Mouse (Mus musculus) cerebellum, adult 2 months (tissue): ENCODE measurements at regions not wholly inside any gene's neighbourhood (a gene's known extent, or its start where the extent isn't known, plus 50 kb on each side); places are given as distances from the start of the nearest gene placed in this dataset.

Experiments used
- CTCF ChIP-seq: fragments of 200-500 bp; IDR thresholded peaks from 2 replicates; pipeline ENCODE4 v1.5.1; 2011; ENCODE audit warnings: low read depth, mild to moderate bottlenecking, control low read depth, low read length, moderate library complexity, borderline replicate concordance; ENCODE audit not compliant: insufficient read depth
- POLR2A ChIP-seq: fragments of 200-500 bp; IDR thresholded peaks from 2 replicates; pipeline ENCODE4 v1.6.1; 2011; ENCODE audit warnings: low read length, control low read depth, borderline replicate concordance; ENCODE audit not compliant: insufficient read depth

DNA sequence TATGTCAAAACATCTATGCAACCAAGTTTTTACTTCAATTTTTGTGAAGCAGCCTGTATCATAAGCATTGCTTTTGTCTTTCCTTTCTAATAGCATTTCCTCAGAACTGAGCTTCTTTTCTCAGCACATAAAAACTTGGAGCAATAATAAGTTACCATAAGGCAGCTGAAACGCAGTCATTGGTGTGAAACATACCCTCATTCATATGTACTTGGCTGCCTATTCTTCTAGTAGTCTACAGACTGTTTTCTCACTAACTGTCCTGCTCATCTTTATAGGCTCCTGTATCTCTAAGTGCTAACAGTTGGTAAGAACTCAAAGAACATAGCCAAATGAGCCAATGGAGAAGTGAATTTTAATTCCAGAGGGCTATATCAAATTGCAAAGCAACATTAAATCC, 454.6 kb upstream of the Ptprd start:
- TF ChIP-seq POLR2A (no peak), CTCF (no peak)
